Mouse (Mus musculus) hindbrain, postnatal 0 days (tissue): ENCODE data around the gene Tex9. TPM values are rescaled to one million over a fixed set of nuclear protein-coding genes. Genes with fewer than 3 reads are reported as not detected.
A peak's percentile ranks its signal among the peaks of the same experiment; 100 is the strongest.

Source experiments
- ATAC-seq: fragments of 200-750 bp; cut with Nextera tagmentation; 2 replicates; pipeline ENCODE4 v1.8.0; 2017; ENCODE audit warnings: mild to moderate bottlenecking, moderate TSS enrichment, moderate library complexity
- DNase-seq: peaks from one replicate; pipeline ENCODE4 v3.0.0-alpha.2; 2015; ENCODE audit warnings: low spot score
- H3K27ac ChIP-seq: fragments of 300-500 bp; sonication (generic); 2 replicates; pipeline ENCODE4 v1.5.1; 2014; ENCODE audit warnings: mild to moderate bottlenecking
- H3K27me3 ChIP-seq: fragments of 300-500 bp; sonication (generic); 2 replicates; pipeline ENCODE4 v1.6.1; 2014; ENCODE audit warnings: low read length, mixed read lengths; ENCODE audit not compliant: insufficient read depth
- H3K36me3 ChIP-seq: fragments of 300-500 bp; sonication (generic); 2 replicates; pipeline ENCODE4 v1.6.1; 2014; ENCODE audit warnings: low read length, mixed read lengths; ENCODE audit not compliant: insufficient read depth
- H3K4me1 ChIP-seq: fragments of 300-500 bp; sonication (generic); 2 replicates; pipeline ENCODE4 v1.6.1; 2014; ENCODE audit warnings: antibody characterized with exemption, low read length, mixed read lengths; ENCODE audit not compliant: insufficient read depth
- H3K4me2 ChIP-seq: fragments of 300-500 bp; sonication (generic); 2 replicates; pipeline ENCODE4 v1.6.1; 2014; ENCODE audit warnings: low read depth, mild to moderate bottlenecking, low read length, moderate library complexity, mixed read lengths
- H3K4me3 ChIP-seq: fragments of 300-500 bp; sonication (generic); 2 replicates; pipeline ENCODE4 v1.5.1; 2014; ENCODE audit warnings: low read length
- H3K9ac ChIP-seq: fragments of 300-500 bp; sonication (generic); replicated peaks from 2 replicates; pipeline ENCODE4 v1.6.1; 2014; ENCODE audit warnings: mild to moderate bottlenecking, low read length, moderate library complexity, mixed read lengths
- H3K9me3 ChIP-seq: fragments of 300-500 bp; sonication (generic); 2 replicates; pipeline ENCODE4 v1.6.1; 2016; ENCODE audit warnings: low read length, mixed read lengths
- CTCF ChIP-seq: IDR thresholded peaks from 2 replicates; pipeline ENCODE4 v1.5.1; 2016; ENCODE audit warnings: antibody characterized with exemption, control low read depth, low read depth
- WGBS: fragments of 180-500 bp; shearing (Covaris S2); extraction: QIAGEN DNeasy Blood & Tissue Kit; methylation state at CpG from one replicate; pipeline ENCODE4 v1.1.7; 2014; 5-methylcytosine and 5-hydroxymethylcytosine counted together
- polyA plus RNA-seq: library from polyadenylated mRNA; unstranded; fragments of >200 nt; fragmentation: Nextera tagmentation; extraction: Ambion mirVana; gene quantifications from 2 replicates; pipeline ENCODE4 v1.2.1, GENCODE M21; 2015
- total RNA-seq: library from RNA; depleted of rRNA; stranded (reverse); fragments of >200 nt; gene quantifications from 2 replicates; pipeline ENCODE4 v1.2.3, GENCODE M21; 2014

The Tex9 gene
- total and polyA plus RNA-seq, 2 experiments from 2014 or later = 16.8 to 41.9 TPM

DNA sequence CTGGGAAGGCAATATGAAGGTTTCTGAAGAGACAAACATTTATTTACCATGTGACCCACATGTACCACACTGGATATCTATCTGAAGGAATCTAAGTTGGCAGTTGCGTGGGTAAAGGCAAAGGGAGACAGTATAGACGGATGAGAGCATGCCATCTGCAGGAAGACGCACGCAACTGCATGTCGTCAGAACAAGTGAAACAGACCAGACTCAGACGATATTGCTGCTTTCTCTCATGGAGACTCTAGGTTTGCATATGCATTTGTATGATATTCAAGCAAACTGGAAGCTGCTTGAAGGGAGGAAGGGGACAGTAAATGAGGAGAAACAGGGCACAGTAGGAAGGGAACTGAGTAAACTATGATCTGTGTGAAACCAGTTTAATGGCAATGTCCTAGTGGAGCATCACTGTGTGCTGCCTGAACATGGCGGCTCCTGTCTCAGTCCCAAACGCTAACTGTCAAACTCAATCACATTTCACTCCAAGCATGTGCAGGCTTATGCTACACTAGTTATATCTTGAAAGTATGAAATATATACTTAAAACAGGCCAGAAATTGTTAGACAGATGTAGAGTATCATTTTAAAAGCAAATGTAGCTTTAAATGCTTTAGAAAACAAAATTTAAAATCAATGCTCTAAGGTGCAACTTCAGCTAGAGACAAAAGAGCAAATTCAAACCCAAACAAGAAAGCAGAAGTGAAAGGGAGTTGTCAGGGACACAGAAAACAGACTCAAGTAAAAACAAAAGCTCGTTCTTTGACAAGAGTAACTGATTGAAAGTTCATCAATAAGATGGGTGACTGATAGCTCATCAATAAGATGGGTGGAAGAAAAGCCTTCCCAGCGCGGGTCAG lies 24.2 kb downstream of the Tex9 start:
- H3K27me3 ChIP-seq = no peaks in the 10 kb centered on the region
- H3K4me3 ChIP-seq = no peak overlapping the region
- H3K4me2 ChIP-seq = no peak overlapping the region
- 0 out of 2 replicates have a peak, but pooled peaks cover 2% of the 10 kb centered on the region for H3K36me3 ChIP-seq
- ATAC-seq (no peak), DNase-seq (peak; percentile 36)
- WGBS = 57% methylated on average over 11 of the region's 11 CpGs
- peak; percentile 69 for TF ChIP-seq CTCF
- H3K27ac ChIP-seq = no peak overlapping the region
- H3K4me1 ChIP-seq = no peaks in the 10 kb centered on the region
- no peaks in the 10 kb centered on the region for H3K9me3 ChIP-seq
- H3K9ac ChIP-seq = no peak overlapping the region

DNA sequence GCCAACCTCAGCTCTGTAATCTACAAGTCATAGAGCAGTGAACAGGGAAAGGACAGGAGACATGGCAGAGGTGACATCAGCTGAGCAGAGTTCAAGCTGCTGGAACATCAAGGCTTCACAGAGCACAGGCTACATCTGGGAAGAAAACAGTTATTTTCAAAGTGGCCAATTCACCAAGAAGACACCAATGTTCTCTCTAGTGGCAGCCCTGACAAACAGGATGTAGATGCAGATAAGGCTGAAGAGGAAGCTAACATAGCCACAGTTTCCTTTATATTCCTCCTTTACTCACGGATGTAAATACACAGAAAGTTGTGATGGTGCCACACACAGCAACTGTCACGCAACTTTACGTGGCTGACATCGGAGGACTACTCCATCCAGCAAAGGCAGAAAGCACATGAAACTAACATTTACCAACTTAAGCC lies 26.2 kb downstream of the Tex9 start:
- DNase-seq (no peak), ATAC-seq (no peak)
- no peak overlapping the region for H3K27ac ChIP-seq
- no peak overlapping the region for H3K4me2 ChIP-seq
- no peak overlapping the region for H3K4me3 ChIP-seq
- no peaks in the 10 kb centered on the region for H3K27me3 ChIP-seq
- H3K4me1 ChIP-seq = no peaks in the 10 kb centered on the region
- H3K9me3 ChIP-seq = no peaks in the 10 kb centered on the region
- 89% methylated on average over 4 of the region's 4 CpGs for WGBS
- H3K9ac ChIP-seq = no peak overlapping the region
- no peak for TF ChIP-seq CTCF
- H3K36me3 ChIP-seq = peaks cover 5% of the 10 kb centered on the region; the same call in 1 of the 2 replicates

DNA sequence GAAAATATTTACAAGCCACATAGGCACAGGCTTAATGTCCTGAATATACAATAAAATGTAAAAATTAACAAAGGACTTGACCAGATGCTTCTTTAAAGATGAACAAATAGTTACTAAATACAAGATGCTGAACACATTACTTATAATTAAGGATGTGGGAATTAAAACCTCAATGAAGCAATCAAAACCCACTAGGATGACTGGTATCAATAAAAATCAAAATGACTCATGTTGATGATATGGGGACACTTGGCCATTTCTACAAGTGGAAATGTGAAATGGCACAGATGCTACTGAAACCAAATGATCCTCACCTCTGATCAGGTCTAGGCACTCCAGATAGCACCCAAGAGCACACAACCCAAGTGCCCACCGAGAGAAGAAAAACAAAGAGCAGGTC lies 27.2 kb downstream of the Tex9 start:
- Histone ChIP-seq H3K4me1 (no peaks in the 10 kb centered on the region), H3K9ac (no peak overlapping the region), H3K36me3 (peaks cover 8% of the 10 kb centered on the region; the same call in 1 of the 2 replicates), H3K27me3 (no peaks in the 10 kb centered on the region), H3K4me2 (no peak overlapping the region), H3K4me3 (no peak overlapping the region), H3K27ac (no peak overlapping the region), H3K9me3 (no peaks in the 10 kb centered on the region)
- WGBS = 90% methylated on average over 1 of the region's 1 CpGs
- DNase-seq = no peak
- no peak for ATAC-seq
- no peak for TF ChIP-seq CTCF

DNA sequence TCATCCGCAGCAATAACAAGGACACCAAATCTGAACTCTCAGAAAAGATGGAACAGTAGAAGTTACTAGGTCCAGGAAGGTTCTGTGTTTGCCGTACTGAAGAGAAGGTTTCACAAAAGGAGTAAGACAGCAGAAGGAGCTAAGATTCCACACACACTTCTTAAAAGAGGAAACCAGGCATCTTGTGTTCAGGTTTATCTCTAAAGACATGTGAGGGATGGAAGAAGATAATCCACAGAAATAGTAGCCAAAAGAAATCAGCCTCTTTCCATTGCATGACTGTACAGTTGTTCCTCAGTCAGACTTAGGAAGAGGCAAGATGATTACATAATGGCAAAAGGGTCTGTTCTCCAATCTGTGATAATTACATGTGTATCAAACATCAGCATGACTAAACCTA lies 29.6 kb downstream of the Tex9 start:
- no peak overlapping the region for H3K9ac ChIP-seq
- no peak overlapping the region for H3K4me3 ChIP-seq
- WGBS = 94% methylated on average over 2 of the region's 2 CpGs
- no peaks in the 10 kb centered on the region for H3K4me1 ChIP-seq
- no peak for TF ChIP-seq CTCF
- no peak for DNase-seq
- no peak overlapping the region for H3K4me2 ChIP-seq
- no peaks in the 10 kb centered on the region for H3K9me3 ChIP-seq
- no peak overlapping the region for H3K27ac ChIP-seq
- no peaks in the 10 kb centered on the region for H3K27me3 ChIP-seq
- ATAC-seq = no peak
- H3K36me3 ChIP-seq = peaks cover 8% of the 10 kb centered on the region; the same call in 1 of the 2 replicates

DNA sequence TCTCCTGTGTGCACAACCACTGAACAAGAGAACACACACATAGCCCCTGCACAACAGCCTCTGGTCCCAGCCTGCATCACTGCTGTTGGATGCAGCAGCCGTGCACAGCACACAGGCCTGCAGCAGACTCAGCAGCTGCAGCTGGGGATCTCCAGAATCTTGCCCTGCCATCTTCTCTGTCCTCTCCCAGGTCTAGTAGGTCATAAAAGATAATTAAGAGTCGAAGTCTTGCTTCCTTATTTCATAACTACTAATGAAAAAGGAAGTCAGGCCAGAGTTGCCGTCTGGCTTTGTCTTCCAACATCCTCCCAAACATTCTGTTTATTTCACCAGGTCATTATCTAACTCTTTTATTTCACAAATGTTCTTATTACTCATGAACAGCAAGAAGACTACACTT lies 31.2 kb downstream of the Tex9 start:
- H3K4me2 ChIP-seq = no peak overlapping the region
- H3K27ac ChIP-seq = no peak overlapping the region
- no peaks in the 10 kb centered on the region for H3K4me1 ChIP-seq
- peaks cover 8% of the 10 kb centered on the region; the same call in 1 of the 2 replicates for H3K36me3 ChIP-seq
- no peaks in the 10 kb centered on the region for H3K9me3 ChIP-seq
- H3K4me3 ChIP-seq = no peak overlapping the region
- WGBS = 81% methylated on average over 3 of the region's 3 CpGs
- ATAC-seq = no peak
- no peaks in the 10 kb centered on the region for H3K27me3 ChIP-seq
- H3K9ac ChIP-seq = no peak overlapping the region
- DNase-seq = no peak
- no peak for TF ChIP-seq CTCF

DNA sequence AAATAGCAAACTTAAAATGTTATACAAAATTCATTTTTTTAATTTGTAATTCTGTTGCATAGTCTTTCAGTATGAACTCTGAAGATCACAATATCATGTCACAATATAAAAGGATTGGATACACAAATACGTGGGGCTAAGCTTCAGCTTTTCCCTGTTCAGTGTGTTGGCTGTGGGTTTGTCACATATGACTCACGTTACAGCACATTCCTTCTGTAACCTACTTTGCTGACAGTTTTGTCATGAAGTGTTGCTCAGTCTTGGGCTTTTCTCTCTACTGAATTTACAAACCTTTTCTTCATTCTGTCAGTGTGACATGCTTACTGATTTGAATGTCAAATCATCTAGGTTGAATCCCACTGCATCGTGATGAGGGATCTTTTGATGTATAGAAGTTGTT lies 32.3 kb downstream of the Tex9 start:
- Histone ChIP-seq H3K27ac (no peak overlapping the region), H3K4me1 (no peaks in the 10 kb centered on the region), H3K4me3 (no peak overlapping the region), H3K36me3 (peaks cover 8% of the 10 kb centered on the region; the same call in 1 of the 2 replicates), H3K9ac (no peak overlapping the region), H3K27me3 (no peaks in the 10 kb centered on the region), H3K4me2 (no peak overlapping the region), H3K9me3 (no peaks in the 10 kb centered on the region)
- TF ChIP-seq CTCF = no peak
- ATAC-seq (no peak), DNase-seq (no peak)
- 82% methylated on average over 3 of the region's 3 CpGs for WGBS

DNA sequence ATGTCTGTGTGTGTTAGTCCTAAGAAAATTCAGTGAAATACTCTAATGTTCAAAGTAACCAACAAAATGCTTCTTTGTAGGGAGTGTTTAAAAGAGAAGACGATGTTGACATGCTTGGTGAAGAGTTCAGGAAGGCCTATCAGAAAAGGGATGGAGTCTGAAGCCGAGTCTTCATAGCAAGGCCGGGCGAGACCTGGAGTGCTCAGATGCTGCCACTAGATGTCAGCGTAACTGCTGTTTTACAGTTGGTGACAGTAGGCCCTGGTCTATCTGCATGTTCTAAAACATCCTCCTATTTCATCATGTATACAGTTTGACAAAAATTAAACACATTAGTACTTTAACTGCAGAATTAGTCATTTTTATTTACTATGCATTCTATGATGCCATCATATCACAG lies 33.8 kb downstream of the Tex9 start:
- no peak overlapping the region for H3K9ac ChIP-seq
- H3K4me2 ChIP-seq = no peak overlapping the region
- no peaks in the 10 kb centered on the region for H3K9me3 ChIP-seq
- peak; percentile 81; the same call in 1 of the 2 replicates for ATAC-seq
- DNase-seq = peak; percentile 86
- WGBS = 15% methylated on average over 5 of the region's 5 CpGs
- H3K27ac ChIP-seq = no peak overlapping the region
- H3K27me3 ChIP-seq = no peaks in the 10 kb centered on the region
- TF ChIP-seq CTCF = peak; percentile 85
- peaks cover 7% of the 10 kb centered on the region; the same call in 1 of the 2 replicates for H3K36me3 ChIP-seq
- no peak overlapping the region for H3K4me3 ChIP-seq
- H3K4me1 ChIP-seq = no peaks in the 10 kb centered on the region
